Mouse (Mus musculus) G1E (cell line): ENCODE measurements around the gene Rab2b.
"Not testable (repeated sequence)": the region's sequence is repeated elsewhere in the genome, so short reads cannot be mapped to it uniquely, and the experiment has no call there.

Experiments
- CTCF ChIP-seq: IDR thresholded peaks from 2 replicates; pipeline ENCODE4 v1.5.1; 2012; ENCODE audit warnings: low read depth, low read length, inconsistent platforms, mixed read lengths
- TAL1 ChIP-seq: conservative IDR thresholded peaks from 2 replicates; pipeline ENCODE4 v1.6.1; 2012; ENCODE audit warnings: low read depth, low read length, inconsistent platforms, mixed read lengths

DNA sequence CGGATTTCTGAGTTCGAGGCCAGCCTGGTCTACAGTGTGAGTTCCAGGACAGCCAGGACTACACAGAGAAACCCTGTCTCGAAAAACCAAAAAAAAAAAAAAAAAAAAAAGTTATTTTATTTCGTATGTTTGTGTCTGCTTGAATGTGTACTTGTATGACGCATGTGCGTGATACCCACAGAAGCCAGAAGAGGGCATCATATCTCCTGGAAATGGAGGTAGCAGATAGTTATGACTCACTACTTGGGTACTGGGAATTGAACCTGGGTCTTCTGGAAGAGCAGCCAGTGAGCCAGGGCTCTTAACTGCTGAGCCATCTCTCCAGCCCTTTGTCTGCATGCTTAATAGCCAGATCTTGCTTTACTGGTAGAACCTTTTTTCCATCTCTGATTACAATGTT, 31.0 kb upstream of the Rab2b start:
- not testable (repeated sequence) for TF ChIP-seq CTCF, TAL1
